Mouse (Mus musculus): ENCODE results near the gene Itgb2.

Itgb2 gene

DNA sequence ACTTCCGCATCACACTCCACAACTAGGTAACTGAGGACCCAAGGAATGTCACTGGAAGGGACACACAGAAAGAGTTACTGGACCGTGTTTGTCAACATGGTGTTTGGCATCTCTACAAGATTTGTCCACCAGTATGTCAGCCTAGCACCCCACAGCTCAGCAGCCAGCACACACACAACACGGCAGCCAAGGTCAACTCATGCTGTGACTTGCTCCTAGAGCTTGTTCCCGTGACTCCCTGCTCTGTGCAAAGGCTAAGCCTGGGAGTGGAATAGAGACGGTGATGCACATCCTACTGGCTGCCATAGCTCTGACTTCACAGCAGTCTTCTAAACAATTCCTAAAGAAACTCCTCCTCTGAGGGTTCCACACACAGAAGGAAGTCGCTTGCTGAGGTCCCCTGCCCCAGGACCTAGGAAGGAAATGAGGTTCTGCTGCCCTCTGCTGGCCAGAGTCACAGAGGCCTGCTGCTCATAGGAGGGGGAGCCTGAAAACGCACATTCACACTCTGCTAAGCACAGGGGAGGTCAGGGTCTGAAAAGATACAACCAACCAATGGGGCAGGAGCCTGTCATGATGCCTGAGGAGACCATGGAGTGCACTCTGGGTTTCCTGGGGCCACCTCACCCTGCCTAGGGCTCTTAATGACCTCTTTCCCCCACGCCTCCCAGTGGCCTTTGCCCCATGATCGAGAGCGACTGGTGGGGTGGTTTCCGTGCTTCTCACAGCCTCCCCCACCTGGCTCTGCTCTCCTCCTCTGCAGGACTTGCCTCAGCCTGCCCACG lies 20.5 kb upstream of the Itgb2 start:
- CTCF ChIA-PET = interaction anchor here (0.5 to 2.9 kb wide), 22 partner anchors 15 to 502 kb away, joined by 3 to 10 read pairs (median 4); partner anchors contain the start of gene Pttg1ip (in 1 of the 4)
- POLR2A ChIA-PET = interaction anchor here in 2 of 4 experiments (0.5 to 1.5 kb wide), 5 partner anchors 14 to 358 kb away, joined by 3 to 4 read pairs (median 3); partner anchors contain the start of genes Pttg1ip (in 1 of the 2) and Ube2g2 (in 1 of the 2)

DNA sequence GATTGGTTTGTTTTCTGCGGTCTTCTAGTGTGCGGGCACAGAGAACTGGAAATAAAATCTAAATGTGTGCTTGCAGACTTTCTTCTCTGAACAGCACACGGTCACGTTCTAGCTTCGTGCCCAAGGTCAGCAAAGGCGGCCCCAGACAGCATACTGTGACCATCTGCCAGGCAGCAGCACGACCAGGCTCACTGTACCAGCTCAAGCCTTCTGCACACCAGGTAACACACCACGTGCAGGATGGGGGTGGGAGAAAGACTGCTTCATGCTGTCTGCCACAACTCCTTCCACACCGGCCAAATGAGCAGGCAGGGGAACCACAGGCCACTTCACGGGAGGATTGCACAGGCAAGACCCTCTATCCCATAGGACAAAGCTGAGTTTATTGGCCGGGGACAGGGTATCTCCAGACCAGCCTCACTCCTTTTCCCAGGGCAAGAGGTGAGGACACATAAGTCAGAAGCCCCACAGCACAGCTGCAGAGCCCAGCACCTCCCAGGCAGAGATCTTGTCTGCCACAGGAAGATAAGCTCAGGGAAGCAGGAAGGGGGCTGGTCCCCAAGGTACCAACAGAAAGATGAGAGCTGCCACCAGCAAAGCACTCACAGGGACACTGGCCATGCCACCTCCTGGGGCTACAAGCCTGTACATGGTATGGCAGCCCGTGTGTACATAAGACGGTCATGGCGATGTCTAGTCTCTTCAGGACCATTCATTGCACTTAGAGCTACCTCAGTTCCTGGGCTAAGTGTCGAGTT lies 19.6 kb upstream of the Itgb2 start:
- ChIA-PET CTCF (interaction anchor here (0.5 to 2.9 kb wide), 13 partner anchors 19 to 447 kb away, joined by 3 to 10 read pairs (median 5); no protein-coding TSS in a partner anchor), POLR2A (interaction anchor here in 2 of 4 experiments (0.5 to 1.5 kb wide), 7 partner anchors 13 to 357 kb away, joined by 3 to 4 read pairs (median 3); partner anchors contain the start of genes Pttg1ip (in 1 of the 2) and Ube2g2 (in 1 of the 2))

DNA sequence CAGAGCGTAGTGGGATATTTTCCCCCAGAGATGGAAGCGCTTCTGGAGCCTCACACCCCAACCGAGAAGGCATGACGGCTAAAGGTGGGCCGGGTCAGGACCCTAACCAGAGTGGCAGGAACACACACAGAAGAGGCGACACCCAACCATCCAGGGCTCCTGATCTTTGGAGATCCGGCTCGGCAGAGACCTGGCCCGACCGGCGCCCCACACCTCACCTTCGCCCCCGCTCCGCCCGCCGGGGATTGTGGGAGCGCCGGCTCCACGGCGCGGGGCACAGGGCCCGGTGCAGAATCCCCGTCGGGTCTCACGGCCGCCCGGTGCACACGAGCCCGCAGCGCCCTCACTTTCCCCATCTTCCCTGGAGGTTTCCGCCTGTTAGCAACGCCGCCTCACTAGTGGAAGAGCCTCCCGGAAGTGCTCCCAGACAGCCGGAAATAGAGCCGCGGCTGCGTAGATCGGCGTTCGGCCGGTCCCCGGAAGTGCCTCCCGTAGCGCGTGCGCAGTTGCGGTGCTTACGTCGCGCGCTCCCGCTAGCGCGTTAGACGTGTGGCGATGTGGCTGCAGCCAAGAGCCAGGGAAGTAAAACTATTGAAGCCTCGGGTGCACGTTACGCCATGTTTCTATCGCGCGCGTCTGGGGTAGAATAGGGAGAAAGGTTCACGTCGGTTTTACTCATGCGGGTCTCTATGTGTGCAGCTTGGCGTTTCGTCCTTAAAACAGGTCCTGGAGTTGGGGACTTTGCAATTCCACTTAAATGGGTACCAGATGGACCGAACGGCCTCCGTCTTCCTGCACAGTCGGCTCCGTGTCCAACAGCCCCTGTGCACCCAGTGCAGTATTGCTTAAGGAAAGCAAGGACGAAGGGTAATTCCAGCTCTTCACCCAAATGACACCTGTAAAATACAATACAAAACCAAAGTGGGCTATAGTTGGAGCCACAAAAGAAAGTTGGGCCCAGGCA lies 14.4 kb upstream of the Itgb2 start, which contains the start of gene Fam207a:
Gene Fam207a, minus strand, starts transcription at position 401 of the 964 bp plus-strand sequence.
- ChIA-PET CTCF (interaction anchor here (0.9 to 2.5 kb wide), 13 partner anchors 9 to 367 kb away, joined by 3 to 18 read pairs (median 5); no protein-coding TSS in a partner anchor), POLR2A (interaction anchor here in 2 of 4 experiments (0.9 to 1.9 kb wide), 5 partner anchors 27 to 106 kb away, joined by 3 to 9 read pairs (median 5); partner anchors contain the start of genes Pttg1ip (in 2 of the 2) and Ube2g2 (in 1 of the 2))

DNA sequence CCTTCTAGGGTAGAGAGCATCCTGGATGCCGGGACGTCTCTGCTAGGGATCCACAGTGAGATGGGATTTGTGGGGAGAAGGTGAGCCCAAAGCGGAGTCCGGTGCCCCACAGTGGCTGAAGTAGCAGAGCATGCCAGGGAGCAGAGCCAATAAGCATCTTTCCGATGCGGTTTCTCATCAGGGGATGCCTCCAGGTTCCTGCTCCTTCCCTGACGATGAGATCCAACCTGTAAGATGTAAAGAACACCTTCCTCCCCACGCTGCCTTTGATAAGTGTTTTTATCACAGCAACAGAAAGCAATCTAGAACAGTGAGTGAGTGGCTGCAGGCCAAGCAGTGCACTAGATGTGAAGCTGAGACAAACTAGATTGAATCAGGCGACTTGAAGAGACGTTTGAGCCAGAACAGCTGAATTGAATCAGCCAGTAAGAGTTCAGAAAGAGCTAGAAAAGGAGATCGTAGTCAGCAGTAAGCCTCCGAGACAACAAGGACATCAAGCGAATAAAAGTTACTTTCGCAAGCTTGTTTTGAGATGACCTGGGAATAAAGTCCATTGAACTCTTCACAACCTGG lies 13.6 kb upstream of the Itgb2 start:
- ChIA-PET CTCF (interaction anchor here (0.6 to 2.5 kb wide), 44 partner anchors 9 to 875 kb away, joined by 3 to 18 read pairs (median 4); partner anchors contain the start of genes Gm9508 (in 1 of the 4) and Pofut2 (in 1 of the 4)), POLR2A (interaction anchor here in 3 of 4 experiments (0.7 to 1.9 kb wide), 20 partner anchors 12 to 493 kb away, joined by 3 to 10 read pairs (median 4); partner anchors contain the start of genes Pttg1ip (in 2 of the 3), Pfkl (in 1 of the 3), Pofut2 (in 1 of the 3) and Ube2g2 (in 1 of the 3))

DNA sequence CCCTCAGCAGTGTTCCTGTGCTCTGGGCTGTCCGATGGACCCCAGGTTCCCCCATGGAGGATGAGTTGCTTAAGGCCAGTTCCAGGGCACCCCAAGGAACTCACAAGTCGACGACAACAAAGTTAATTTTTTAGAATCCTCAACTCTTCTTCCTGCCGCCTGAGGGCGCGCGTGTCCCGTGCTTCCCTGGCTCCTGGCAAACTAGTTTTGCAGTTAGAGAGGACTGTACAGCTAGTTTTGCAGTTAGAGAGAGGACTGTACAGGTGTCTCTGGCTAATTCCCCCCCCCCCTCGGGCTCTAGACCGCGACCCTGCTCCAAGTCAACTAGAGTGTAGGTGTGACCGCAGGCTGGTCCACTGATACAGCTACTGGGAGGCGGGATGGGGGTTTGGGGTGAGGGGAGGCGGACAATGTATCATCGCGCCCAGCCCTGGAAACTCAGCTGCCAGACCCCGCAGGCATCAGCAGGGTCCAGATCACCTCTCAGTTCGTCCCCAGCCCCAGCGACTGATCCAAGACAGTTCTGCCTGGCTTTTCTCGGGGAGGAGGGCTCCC lies 12.9 kb upstream of the Itgb2 start:
- CTCF ChIA-PET = interaction anchor here (0.5 to 2.5 kb wide), 63 partner anchors 10 to 1635 kb away, joined by 3 to 18 read pairs (median 4); partner anchors contain the start of genes Gm10142 (in 1 of the 4), Gm9508 (in 1 of the 4), Itgb2 (in 1 of the 4) and Pofut2 (in 1 of the 4)
- POLR2A ChIA-PET = interaction anchor here in 3 of 4 experiments (0.7 to 1.9 kb wide), 27 partner anchors 11 to 493 kb away, joined by 3 to 10 read pairs (median 4); partner anchors contain the start of genes Pttg1ip (in 2 of the 3), Ube2g2 (in 2 of the 3), Pfkl (in 1 of the 3) and Pofut2 (in 1 of the 3)

DNA sequence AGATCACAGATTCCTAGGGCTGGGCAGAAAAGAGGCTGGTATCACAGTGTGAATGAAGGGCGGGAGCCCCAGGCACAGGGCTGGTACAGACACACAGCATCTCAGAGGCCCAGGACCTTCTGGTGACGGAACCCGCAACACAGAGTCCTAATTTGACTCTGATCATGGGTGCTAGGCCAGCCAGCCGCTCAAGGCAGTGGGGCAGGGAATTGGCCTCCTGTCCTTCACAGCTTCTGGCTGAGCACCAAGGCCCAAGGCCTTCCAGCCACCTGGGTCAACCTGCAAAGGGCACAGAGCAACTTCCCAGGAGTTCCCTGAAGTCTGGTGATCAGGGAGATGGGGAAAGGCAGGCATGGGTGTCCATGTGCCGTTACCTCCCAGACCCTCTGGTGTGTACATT lies 12.3 kb upstream of the Itgb2 start:
- ChIA-PET POLR2A (interaction anchor here in 3 of 4 experiments (0.6 to 1.9 kb wide), 20 partner anchors 11 to 491 kb away, joined by 3 to 10 read pairs (median 4); partner anchors contain the start of genes Pofut2 (in 1 of the 3), Pttg1ip (in 1 of the 3) and Ube2g2 (in 1 of the 3)), CTCF (interaction anchor here (0.5 to 2.5 kb wide), 32 partner anchors 11 to 1636 kb away, joined by 3 to 18 read pairs (median 4); partner anchors contain the start of genes Gm10142 (in 1 of the 4), Gm9508 (in 1 of the 4), Itgb2 (in 1 of the 4) and Pofut2 (in 1 of the 4))

DNA sequence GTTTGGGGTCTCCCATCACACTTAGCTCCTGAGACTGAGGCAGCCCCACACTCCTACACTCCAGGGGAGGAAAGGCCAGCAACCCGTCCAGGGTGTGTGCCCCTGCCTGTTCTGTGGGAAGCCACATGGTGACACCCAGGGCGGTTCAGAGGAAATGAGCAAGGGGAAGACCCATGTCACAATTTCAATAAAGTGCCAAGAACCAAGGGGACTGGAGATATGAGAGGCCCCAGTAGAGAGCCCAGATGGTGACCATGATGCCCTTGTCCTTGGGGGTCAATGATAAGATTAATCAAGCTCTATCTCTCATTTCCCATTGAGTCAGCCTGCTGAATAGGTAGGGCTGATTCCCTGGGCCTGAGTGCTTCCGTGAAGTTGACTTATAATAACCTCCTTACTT lies 10.9 kb upstream of the Itgb2 start:
- POLR2A ChIA-PET = no interaction called here
- CTCF ChIA-PET = interaction anchor here in 1 of 4 experiments (1.0 kb wide), 1 partner anchor 24 kb away, joined by 3 read pairs; no protein-coding TSS in a partner anchor

DNA sequence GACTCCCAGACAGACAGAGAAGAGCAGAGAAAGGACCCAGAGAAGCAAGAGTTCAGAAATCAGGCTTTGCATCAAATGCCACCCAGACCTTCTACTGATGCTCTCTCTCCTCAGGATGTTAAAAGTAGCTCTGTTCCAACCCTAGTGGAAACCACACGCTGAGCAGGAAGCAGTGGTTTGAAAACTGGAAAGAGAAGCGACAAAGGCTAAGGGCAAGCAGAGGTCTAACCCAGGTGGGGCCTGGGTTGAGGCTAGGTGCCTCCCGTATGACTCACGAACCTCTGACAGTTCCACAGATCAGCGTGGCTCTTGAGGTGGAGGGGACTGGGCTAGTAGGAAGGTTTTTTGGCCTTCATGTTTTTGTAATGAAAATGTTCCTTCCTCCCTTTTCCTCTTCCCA lies 9.6 kb upstream of the Itgb2 start:
- ChIA-PET POLR2A (interaction anchor here in 1 of 4 experiments (0.5 kb wide), 1 partner anchor 1583 kb away, joined by 3 read pairs; no protein-coding TSS in a partner anchor), CTCF (interaction anchor here in 1 of 4 experiments (0.8 kb wide), 1 partner anchor 23 kb away, joined by 4 read pairs; no protein-coding TSS in a partner anchor)

DNA sequence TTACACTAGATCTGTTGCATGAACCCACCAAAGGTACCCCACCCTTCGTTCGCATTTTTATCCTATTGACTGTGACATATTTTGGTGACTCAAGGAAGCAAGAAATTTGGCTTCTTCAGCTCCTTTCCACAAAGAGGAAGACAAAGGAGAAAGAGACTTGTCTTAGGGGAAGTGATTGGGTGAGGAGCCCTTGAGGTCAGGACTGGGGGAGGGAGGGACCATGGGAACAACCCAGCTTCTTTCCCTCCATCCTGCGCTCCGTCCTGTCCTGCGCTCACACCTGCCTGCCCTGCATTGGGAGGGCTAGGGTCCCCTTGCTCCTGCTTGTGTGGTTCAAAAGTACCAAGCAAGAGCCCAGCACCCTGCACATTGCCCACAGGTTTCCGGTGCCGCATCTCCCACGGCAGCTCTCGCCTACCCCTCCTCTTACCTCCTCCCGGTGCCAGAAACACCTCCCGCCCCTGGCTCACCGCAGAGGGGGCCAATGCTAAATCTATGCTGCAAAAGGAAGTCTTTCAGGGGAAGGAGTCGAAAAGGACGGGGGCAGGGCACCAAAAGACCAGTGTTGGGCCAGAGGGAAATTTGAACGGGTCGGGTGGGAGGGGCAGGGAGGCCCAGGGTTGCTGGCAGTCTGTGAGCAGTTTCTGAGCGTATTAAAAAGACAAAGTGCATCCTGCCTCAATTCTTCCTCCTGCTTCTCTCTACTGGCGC lies 7.9 kb upstream of the Itgb2 start:
- POLR2A ChIA-PET = interaction anchor here in 1 of 4 experiments (0.5 to 1.0 kb wide), 6 partner anchors 12 to 1097 kb away, joined by 3 to 4 read pairs (median 3); no protein-coding TSS in a partner anchor

DNA sequence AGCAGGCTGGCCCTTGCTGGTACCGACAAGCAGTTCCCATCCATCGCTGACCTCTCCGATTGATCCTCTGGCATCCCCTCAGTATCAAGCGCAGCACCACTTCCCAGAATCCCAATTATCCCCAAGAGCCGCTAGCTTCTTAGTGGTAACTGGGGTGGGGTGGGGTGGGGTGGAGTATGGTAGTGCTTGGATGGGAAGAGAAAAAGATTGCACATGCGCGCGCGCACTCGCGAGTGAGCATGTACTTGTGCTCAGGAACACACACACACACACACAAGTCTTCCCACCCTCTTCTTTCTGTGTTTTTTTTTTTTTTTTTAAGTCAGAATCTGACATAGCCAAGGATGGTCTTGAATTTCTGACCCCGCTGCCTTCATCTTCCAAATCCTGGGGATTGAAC lies 7.3 kb upstream of the Itgb2 start:
- ChIA-PET POLR2A (interaction anchor here in 1 of 4 experiments (0.9 to 1.6 kb wide), 3 partner anchors 13 to 91 kb away, joined by 3 to 4 read pairs (median 3); partner anchors contain the start of gene Pttg1ip), CTCF (interaction anchor here (0.6 to 1.3 kb wide), 6 partner anchors 9 to 779 kb away, joined by 3 to 8 read pairs (median 4); no protein-coding TSS in a partner anchor)

More for the DNA sequence above, 7.9 kb upstream of the Itgb2 start:
- CTCF ChIA-PET = interaction anchor here in 3 of 4 experiments (0.7 to 1.3 kb wide), 4 partner anchors 21 to 203 kb away, joined by 3 to 8 read pairs (median 4); no protein-coding TSS in a partner anchor

DNA sequence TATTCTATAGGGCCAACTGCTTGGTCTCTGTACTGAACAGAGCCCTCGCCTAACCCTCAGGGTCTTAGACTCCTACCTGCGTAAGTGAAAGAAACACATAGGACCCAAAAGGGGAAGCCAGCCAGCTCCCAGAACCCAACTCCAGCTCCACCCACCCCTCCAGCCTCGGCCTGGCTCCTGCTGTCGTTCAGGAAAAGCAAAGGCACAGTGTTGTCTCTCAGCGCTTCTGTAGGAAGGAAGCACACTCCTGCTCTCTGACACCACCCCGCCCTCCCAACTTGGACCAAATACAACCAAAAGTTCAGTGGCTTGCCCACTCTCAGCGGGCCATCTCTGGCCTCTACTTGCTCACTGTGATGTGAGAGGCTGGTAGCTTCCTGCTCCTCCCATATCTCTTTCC lies 6.7 kb upstream of the Itgb2 start:
- ChIA-PET CTCF (interaction anchor here in 3 of 4 experiments (0.6 to 1.3 kb wide), 5 partner anchors 9 to 779 kb away, joined by 3 to 6 read pairs (median 4); no protein-coding TSS in a partner anchor), POLR2A (interaction anchor here in 1 of 4 experiments (0.9 to 1.6 kb wide), 4 partner anchors 14 to 92 kb away, joined by 3 to 4 read pairs (median 3); partner anchors contain the start of gene Pttg1ip)

DNA sequence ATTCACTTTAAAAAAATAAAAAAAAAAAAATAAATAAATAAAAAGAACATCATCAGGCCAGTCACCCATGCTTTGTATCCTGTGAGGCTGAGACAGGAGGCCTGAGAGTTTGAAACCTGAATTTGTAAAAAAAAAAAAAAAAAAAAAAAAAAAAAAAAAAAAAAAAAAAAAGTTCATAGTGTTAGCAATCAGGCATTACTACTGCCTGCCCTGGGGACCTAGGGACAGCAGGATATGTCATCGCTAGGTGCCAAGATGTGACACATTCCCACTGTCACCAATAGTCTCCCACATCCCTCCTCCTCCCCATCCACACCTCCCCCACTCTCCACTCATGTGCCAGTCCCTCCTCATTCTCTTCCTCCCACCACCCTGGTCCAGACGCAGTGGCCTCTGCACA lies 3.6 kb upstream of the Itgb2 start:
- POLR2A ChIA-PET = interaction anchor here in 3 of 4 experiments (0.6 to 0.7 kb wide), 3 partner anchors 81 to 371 kb away, joined by 3 to 5 read pairs (median 3); no protein-coding TSS in a partner anchor
- CTCF ChIA-PET = interaction anchor here in 2 of 4 experiments (0.6 to 0.7 kb wide), 3 partner anchors 16 to 416 kb away, joined by 3 read pairs; no protein-coding TSS in a partner anchor

DNA sequence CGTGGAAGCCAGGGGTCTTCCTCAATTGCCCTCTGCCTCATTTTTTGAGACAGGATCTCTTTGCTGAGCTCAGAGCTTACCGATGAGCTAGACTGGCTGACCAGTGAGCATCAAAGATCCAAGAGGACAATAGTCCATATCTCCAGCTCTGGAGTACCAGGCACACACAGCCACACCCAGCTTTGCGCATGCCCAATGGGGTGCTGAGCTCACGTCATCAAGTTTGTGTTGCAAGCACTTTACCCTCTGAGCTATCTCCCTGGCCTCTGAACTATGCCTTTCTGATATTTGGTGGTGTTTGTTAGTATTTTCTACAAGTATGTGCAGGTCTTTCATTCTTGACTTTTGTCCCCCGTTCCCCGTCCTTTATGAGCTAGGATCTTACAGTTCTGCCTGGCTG lies 1.4 kb upstream of the Itgb2 start:
- CTCF ChIA-PET = interaction anchor here (0.6 to 2.4 kb wide), 11 partner anchors 11 to 303 kb away, joined by 3 to 13 read pairs (median 4); no protein-coding TSS in a partner anchor
- POLR2A ChIA-PET = interaction anchor here in 3 of 4 experiments (0.6 to 1.5 kb wide), 8 partner anchors 8 to 196 kb away, joined by 3 to 7 read pairs (median 3); no protein-coding TSS in a partner anchor
